9 mouse cellular contexts compared by ENCODE assay signal in genomic region chr17:73301258-73302050, GRCm38 (mm10).
DNase-seq lines count a peak whose midpoint lies in the region; ATAC-seq and TF ChIP-seq lines count a peak whose summit lies in the region.
"Had no signal": no experiment of that assay in that cellular context is flagged by ENCODE, and none has a peak within 500 bp of the region (broad histone marks: within the 10 kb centered on the region; RNA-seq: fewer than 3 reads in every experiment).

No protein-coding gene starts in this region.

- DNase-seq in 3T3-L1 (ENCODE audit: low read depth, low spot score): peak; percentile 91
- peak; percentile 76 for DNase-seq in T-cell, adult 2 months (ENCODE audit: low spot score)
- peak; percentile 43 to 57 for DNase-seq in gastrocnemius, postnatal 4 days (ENCODE audit: low spot score in 2 of 2)
- peak; percentile 78 for DNase-seq in kidney, adult 9 months
- peak; percentile 87 for DNase-seq in midbrain, postnatal 0 days (ENCODE audit: low spot score)
- DNase-seq in stomach, postnatal 0 days (ENCODE audit: low spot score): peak; percentile 57

- ATAC-seq in limb, embryonic 13.5 days (ENCODE audit: low FRiP score, low read depth): 0 out of 2 replicates have a peak, but pooled peaks have one; percentile 19
- ATAC-seq in midbrain, postnatal 0 days (ENCODE audit: low FRiP score): peak; percentile 39; the same call in 1 of the 2 replicates
- ATAC-seq in stomach, postnatal 0 days (ENCODE audit: low FRiP score, low TSS enrichment): no peak; the same call in 1 of the 2 replicates

- no peaks in the 10 kb centered on the region for H3K4me1 ChIP-seq in cortical plate, adult 2 months (ENCODE audit: control insufficient read depth, insufficient read depth, low read length)
- H3K4me1 ChIP-seq in limb, embryonic 13.5 days: peaks cover 6% of the 10 kb centered on the region; the same call in 1 of the 2 replicates
- no peaks in the 10 kb centered on the region; the same call in 1 of the 2 replicates for H3K4me1 ChIP-seq in midbrain, postnatal 0 days (ENCODE audit: insufficient read depth, low read length)
- H3K4me1 ChIP-seq in stomach, postnatal 0 days (replicated peaks; ENCODE audit: control insufficient read depth, insufficient read depth): no peaks in the 10 kb centered on the region; the same call in 1 of the 2 replicates

- no peaks in the 10 kb centered on the region for H3K36me3 ChIP-seq in limb, embryonic 13.5 days
- no peaks in the 10 kb centered on the region for H3K36me3 ChIP-seq in midbrain, postnatal 0 days (ENCODE audit: insufficient read depth, low read length)
- H3K36me3 ChIP-seq in stomach, postnatal 0 days (ENCODE audit: control insufficient read depth, insufficient read depth, low read length): no peaks in the 10 kb centered on the region

- 33% methylated on average over 15 of the region's 15 CpGs for WGBS in limb, embryonic 13.5 days
- WGBS in midbrain, postnatal 0 days: 39% methylated on average over 15 of the region's 15 CpGs
- 31% methylated on average over 15 of the region's 15 CpGs for WGBS in stomach, postnatal 0 days

- peak; percentile 92 for TF ChIP-seq CTCF in cortical plate, adult 2 months (IDR thresholded peaks at IDR 0.05; ENCODE audit: extremely low read depth, insufficient read depth, low read length)
- TF ChIP-seq CTCF in midbrain, postnatal 0 days (IDR thresholded peaks at IDR 0.05): peak; percentile 98
- TF ChIP-seq CTCF in stomach, postnatal 0 days (IDR thresholded peaks at IDR 0.05; ENCODE audit: low read depth): peak; percentile 97

- no peak overlapping the region for H3K4me3 ChIP-seq in cortical plate, adult 2 months (ENCODE audit: insufficient read depth, low read length)
- H3K4me3 ChIP-seq in limb, embryonic 13.5 days: no peak overlapping the region
- H3K4me3 ChIP-seq in midbrain, postnatal 0 days (ENCODE audit: low read depth, low read length): no peak overlapping the region
- no peak overlapping the region for H3K4me3 ChIP-seq in stomach, postnatal 0 days (ENCODE audit: low read depth, low read length)
- H3K4me3 ChIP-seq: erythroblast, embryonic 14.5 days had no signal

- no peak for TF ChIP-seq POLR2A in cortical plate, adult 2 months (IDR thresholded peaks at IDR 0.05; ENCODE audit: extremely low read depth, insufficient read depth, low read length)

- no peak overlapping the region for H3K9ac ChIP-seq in limb, embryonic 13.5 days
- no peak overlapping the region for H3K9ac ChIP-seq in midbrain, postnatal 0 days (replicated peaks; ENCODE audit: low read length, poor library complexity, severe bottlenecking)
- no peak overlapping the region for H3K9ac ChIP-seq in stomach, postnatal 0 days (ENCODE audit: low read length)

- H3K9me3 ChIP-seq in limb, embryonic 13.5 days: no peaks in the 10 kb centered on the region
- H3K9me3 ChIP-seq in midbrain, postnatal 0 days (ENCODE audit: low read length): no peaks in the 10 kb centered on the region
- no peaks in the 10 kb centered on the region for H3K9me3 ChIP-seq in stomach, postnatal 0 days (ENCODE audit: control insufficient read depth, low read length)

- H3K4me2 ChIP-seq in limb, embryonic 13.5 days (replicated peaks): no peak overlapping the region
- no peak overlapping the region for H3K4me2 ChIP-seq in midbrain, postnatal 0 days (ENCODE audit: low read depth, low read length, poor library complexity, severe bottlenecking)
- no peak overlapping the region for H3K4me2 ChIP-seq in stomach, postnatal 0 days (replicated peaks; ENCODE audit: low read depth)

- TF ChIP-seq EP300 in stomach, postnatal 0 days (optimal IDR thresholded peaks at IDR 0.05): no peak

- no peak overlapping the region for H3K27ac ChIP-seq in cortical plate, adult 2 months (ENCODE audit: insufficient read depth, low read length)
- H3K27ac ChIP-seq in limb, embryonic 13.5 days: no peak overlapping the region
- no peak overlapping the region for H3K27ac ChIP-seq in midbrain, postnatal 0 days (ENCODE audit: low read depth, low read length)
- no peak overlapping the region for H3K27ac ChIP-seq in stomach, postnatal 0 days (replicated peaks)

- H3K27me3 ChIP-seq in limb, embryonic 13.5 days: peaks cover 42% of the 10 kb centered on the region
- H3K27me3 ChIP-seq in midbrain, postnatal 0 days (ENCODE audit: insufficient read depth, low read length): no peaks in the 10 kb centered on the region
- no peaks in the 10 kb centered on the region for H3K27me3 ChIP-seq in stomach, postnatal 0 days (ENCODE audit: control insufficient read depth, insufficient read depth, low read length)
